Mouse (Mus musculus): ENCODE data around the gene Osbpl5.
"Not testable (repeated sequence)": the region's sequence is repeated elsewhere in the genome, so short reads cannot be mapped to it uniquely, and the experiment has no call there.

- not testable (repeated sequence) for TF ChIP-seq CTCF, EP300 (IDR thresholded peaks at IDR 0.05; ENCODE audit: low read depth)
Measured at GRCm38 (mm10) chr7:143684569-143684968, 72.2 kb downstream of the Osbpl5 start.

All from liver, embryonic 14.5 days (tissue).